ENCODE assay signal across 10 mouse cellular contexts in genomic region chr16:5885690-5886050, GRCm38 (mm10). TPM values are rescaled to one million over a fixed set of nuclear protein-coding genes. Genes with fewer than 3 reads are reported as not detected.
A peak's percentile ranks its signal among the peaks of the same experiment; 100 is the strongest.
DNase-seq lines count a peak whose midpoint lies in the region; ATAC-seq lines count a peak whose summit lies in the region.
"Had no signal": no experiment of that assay in that cellular context is flagged by ENCODE, and none has a peak within 500 bp of the region (broad histone marks: within the 10 kb centered on the region; RNA-seq: fewer than 3 reads in every experiment).

No protein-coding gene starts in this region.

- 8% methylated on average over 15 of the region's 15 CpGs for WGBS in kidney, embryonic 16.5 days
- WGBS in forebrain, embryonic 11.5 days, result 7% methylated on average over 15 of the region's 15 CpGs
- 6% methylated on average over 15 of the region's 15 CpGs for WGBS in hindbrain, embryonic 14.5 days
- WGBS in neural tube, embryonic 13.5 days, result 6% methylated on average over 15 of the region's 15 CpGs

- no peaks in the 10 kb centered on the region for H3K9me3 ChIP-seq in kidney, embryonic 16.5 days (ENCODE audit: low read length)
- no peaks in the 10 kb centered on the region for H3K9me3 ChIP-seq in forebrain, embryonic 11.5 days (ENCODE audit: control insufficient read depth, low read length)
- H3K9me3 ChIP-seq in hindbrain, embryonic 14.5 days (ENCODE audit: control insufficient read depth, low read length), result no peaks in the 10 kb centered on the region
- H3K9me3 ChIP-seq in neural tube, embryonic 13.5 days, result no peaks in the 10 kb centered on the region
- H3K9me3 ChIP-seq: megakaryocyte, embryonic 14.5 days had no signal

- no peak overlapping the region for H3K9ac ChIP-seq in kidney, embryonic 16.5 days (replicated peaks; ENCODE audit: low read length)
- H3K9ac ChIP-seq in forebrain, embryonic 11.5 days (ENCODE audit: low read length), result no peak overlapping the region
- peak overlapping the region; percentile 82 for H3K9ac ChIP-seq in hindbrain, embryonic 14.5 days
- peak overlapping the region; percentile 78 for H3K9ac ChIP-seq in neural tube, embryonic 13.5 days

- peak overlapping the region; percentile 49 for H3K4me2 ChIP-seq in kidney, embryonic 16.5 days (replicated peaks; ENCODE audit: low read depth, low read length)
- peak overlapping the region; percentile 70 for H3K4me2 ChIP-seq in forebrain, embryonic 11.5 days (ENCODE audit: low read depth, low read length, severe bottlenecking)
- H3K4me2 ChIP-seq in hindbrain, embryonic 14.5 days (replicated peaks), result peak overlapping the region; percentile 96
- H3K4me2 ChIP-seq in neural tube, embryonic 13.5 days, result peak overlapping the region; percentile 80

- H3K27ac ChIP-seq in kidney, embryonic 16.5 days (ENCODE audit: low read length), result no peak overlapping the region
- H3K27ac ChIP-seq in forebrain, embryonic 11.5 days (ENCODE audit: low read depth, low read length), result no peak overlapping the region
- no peak overlapping the region for H3K27ac ChIP-seq in hindbrain, embryonic 14.5 days
- H3K27ac ChIP-seq in neural tube, embryonic 13.5 days (replicated peaks), result no peak overlapping the region

- no peaks in the 10 kb centered on the region for H3K36me3 ChIP-seq in kidney, embryonic 16.5 days (ENCODE audit: insufficient read depth, low read length)
- no peaks in the 10 kb centered on the region for H3K36me3 ChIP-seq in forebrain, embryonic 11.5 days (ENCODE audit: control insufficient read depth, insufficient read depth, low read length)
- no peaks in the 10 kb centered on the region for H3K36me3 ChIP-seq in hindbrain, embryonic 14.5 days (replicated peaks; ENCODE audit: control insufficient read depth, insufficient read depth)
- H3K36me3 ChIP-seq in neural tube, embryonic 13.5 days, result no peaks in the 10 kb centered on the region

- DNase-seq in kidney, postnatal 25 days, result no peak
- no peak for DNase-seq in forebrain, embryonic 11.5 days (ENCODE audit: low spot score)
- DNase-seq in hindbrain, embryonic 14.5 days (ENCODE audit: low spot score), result no peak
- no peak for DNase-seq in frontal cortex, postnatal 25 days (ENCODE audit: low spot score in 2 of 2)

- no peak for ATAC-seq in kidney, embryonic 16.5 days (ENCODE audit: low FRiP score, low TSS enrichment)
- no peak for ATAC-seq in forebrain, embryonic 11.5 days (replicated peaks; ENCODE audit: low FRiP score)
- ATAC-seq in hindbrain, embryonic 14.5 days (ENCODE audit: low FRiP score), result no peak
- 0 out of 2 replicates have a peak, but pooled peaks have one; percentile 6 for ATAC-seq in neural tube, embryonic 13.5 days (ENCODE audit: low read depth)
- no peak for ATAC-seq in megakaryocyte progenitor cell, adult 5-6 weeks (replicated peaks; ENCODE audit: poor library complexity)

- H3K4me3 ChIP-seq in kidney, embryonic 16.5 days (ENCODE audit: low read length), result peak overlapping the region; percentile 32
- H3K4me3 ChIP-seq in forebrain, embryonic 11.5 days (ENCODE audit: low read depth, low read length), result peak overlapping the region; percentile 39
- peak overlapping the region; percentile 64 for H3K4me3 ChIP-seq in hindbrain, embryonic 14.5 days (replicated peaks; ENCODE audit: low read length)
- peak overlapping the region; percentile 59 for H3K4me3 ChIP-seq in neural tube, embryonic 13.5 days
- H3K4me3 ChIP-seq: megakaryocyte, embryonic 14.5 days had no signal

- H3K27me3 ChIP-seq in kidney, embryonic 16.5 days (ENCODE audit: insufficient read depth, low read length), result peaks cover 45% of the 10 kb centered on the region
- H3K27me3 ChIP-seq in forebrain, embryonic 11.5 days (ENCODE audit: control insufficient read depth, insufficient read depth, low read length), result peaks cover 26% of the 10 kb centered on the region
- peaks cover 18% of the 10 kb centered on the region for H3K27me3 ChIP-seq in hindbrain, embryonic 14.5 days (ENCODE audit: control insufficient read depth, insufficient read depth, low read length)
- peaks cover 45% of the 10 kb centered on the region for H3K27me3 ChIP-seq in neural tube, embryonic 13.5 days

- 0 out of 2 replicates have a peak, but pooled peaks cover 4% of the 10 kb centered on the region for H3K4me1 ChIP-seq in kidney, embryonic 16.5 days (ENCODE audit: insufficient read depth, low read length)
- H3K4me1 ChIP-seq in forebrain, embryonic 11.5 days (replicated peaks; ENCODE audit: control insufficient read depth, insufficient read depth, low read length), result no peaks in the 10 kb centered on the region
- peaks cover 8% of the 10 kb centered on the region for H3K4me1 ChIP-seq in hindbrain, embryonic 14.5 days (replicated peaks; ENCODE audit: control insufficient read depth, insufficient read depth, low read length)
- peaks cover 23% of the 10 kb centered on the region for H3K4me1 ChIP-seq in neural tube, embryonic 13.5 days (replicated peaks)
- H3K4me1 ChIP-seq: megakaryocyte, embryonic 14.5 days had no signal

RNA-seq across cellular contexts. Expression of gene Rbfox1, which starts 0.5 kb away (rescaled TPM):
- 5.4 and 9.6 TPM in 2 replicates for polyA plus RNA-seq in kidney, embryonic 16.5 days (2015; fragmentation: Nextera tagmentation; extraction: Ambion mirVana)
- 4.6 and 6.0 TPM in 2 replicates for polyA plus RNA-seq in forebrain, embryonic 11.5 days (2014; fragmentation: Nextera tagmentation; extraction: Ambion mirVana)
- polyA plus RNA-seq in hindbrain, embryonic 14.5 days (2014; fragmentation: Nextera tagmentation; extraction: Ambion mirVana), result 203 and 217 TPM in 2 replicates
- polyA plus RNA-seq in neural tube, embryonic 13.5 days (2015; fragmentation: Nextera tagmentation; extraction: Ambion mirVana), result 229 and 241 TPM in 2 replicates
- 0.15 and 0.29 TPM in 2 replicates for total RNA-seq in megakaryocyte progenitor cell, adult 5-6 weeks (2015)
- 0.84 TPM in 1 of 2 replicates, not detected in the other for total RNA-seq in megakaryocyte progenitor cell, adult 5-6 weeks (2017)
- total RNA-seq: hematopoietic stem cell, adult 5-6 weeks; MEL had no signal

Comparison
In these comparisons a context has a peak if more than half of its experiments do, and no peak if none do; other contexts are left out.
1. H3K9ac ChIP-seq: peak in hindbrain, embryonic 14.5 days (single experiment) and neural tube, embryonic 13.5 days (single experiment); none in kidney, embryonic 16.5 days (single experiment) and forebrain, embryonic 11.5 days (single experiment).
2. RNA of gene Rbfox1, which starts 0.5 kb away (polyA plus RNA-seq): 229 to 241 TPM in neural tube, embryonic 13.5 days and 203 to 217 TPM in hindbrain, embryonic 14.5 days; 5.4 to 9.6 TPM in kidney, embryonic 16.5 days and 4.6 to 6.0 TPM in forebrain, embryonic 11.5 days; every median in the first group is over 10 times any median in the second.
3. Peak in every context shown above with its lines, with median percentiles within 50 percentile points of each other: H3K4me2 ChIP-seq and H3K4me3 ChIP-seq.